Mouse (Mus musculus) limb, embryonic 14.5 days (tissue): Measurements from ENCODE around the gene Zbtb42. TPM values are rescaled to one million over a fixed set of nuclear protein-coding genes. Genes with fewer than 3 reads are reported as not detected.
A peak's percentile ranks its signal among the peaks of the same experiment; 100 is the strongest.

ENCODE experiments used
- ATAC-seq: fragments of 200-750 bp; cut with Nextera tagmentation; 2 replicates; pipeline ENCODE4 v1.8.0; 2017; ENCODE audit warnings: low read depth, moderate number of reproducible peaks, moderate TSS enrichment; ENCODE audit not compliant: low FRiP score
- DNase-seq: peaks from one replicate; pipeline ENCODE4 v3.0.0-alpha.2; 2015; ENCODE audit warnings: low spot score
- H3K27ac ChIP-seq: fragments of 300-500 bp; sonication (generic); replicated peaks from 2 replicates; pipeline ENCODE4 v1.5.1; 2014; ENCODE audit warnings: low read depth, mild to moderate bottlenecking, low read length, moderate library complexity, mixed read lengths
- H3K27me3 ChIP-seq: fragments of 300-500 bp; sonication (generic); 2 replicates; pipeline ENCODE4 v1.6.1; 2014; ENCODE audit warnings: low read length, mixed read lengths; ENCODE audit not compliant: control insufficient read depth, insufficient read depth
- H3K36me3 ChIP-seq: fragments of 300-500 bp; sonication (generic); 2 replicates; pipeline ENCODE4 v1.6.1; 2014; ENCODE audit warnings: mild to moderate bottlenecking, low read length, moderate library complexity, mixed read lengths; ENCODE audit not compliant: control insufficient read depth, insufficient read depth
- H3K4me1 ChIP-seq: fragments of 300-500 bp; sonication (generic); 2 replicates; pipeline ENCODE4 v1.6.1; 2014; ENCODE audit warnings: antibody characterized with exemption, low read length, mixed read lengths; ENCODE audit not compliant: control insufficient read depth, insufficient read depth
- H3K4me2 ChIP-seq: fragments of 300-500 bp; sonication (generic); replicated peaks from 2 replicates; pipeline ENCODE4 v1.6.1; 2014; ENCODE audit warnings: low read depth, mild to moderate bottlenecking, low read length, moderate library complexity; ENCODE audit not compliant: severe bottlenecking
- H3K4me3 ChIP-seq: fragments of 300-500 bp; sonication (generic); replicated peaks from 2 replicates; pipeline ENCODE4 v1.5.1; 2014; ENCODE audit warnings: low read length
- H3K9ac ChIP-seq: fragments of 300-500 bp; sonication (generic); 2 replicates; pipeline ENCODE4 v1.6.1; 2014; ENCODE audit warnings: mild to moderate bottlenecking, low read depth, low read length, moderate library complexity; ENCODE audit not compliant: severe bottlenecking
- H3K9me3 ChIP-seq: fragments of 300-500 bp; sonication (generic); 2 replicates; pipeline ENCODE4 v1.6.1; 2016; ENCODE audit warnings: low read length; ENCODE audit not compliant: control insufficient read depth
- POLR2A ChIP-seq: fragments of 200-500 bp; IDR thresholded peaks from 2 replicates; pipeline ENCODE4 v1.8.0; 2012; ENCODE audit warnings: inconsistent platforms, mild to moderate bottlenecking, moderate library complexity, borderline replicate concordance; ENCODE audit not compliant: insufficient read depth, insufficient read length; ENCODE audit errors: extremely low read depth
- WGBS: fragments of 180-500 bp; shearing (Covaris S2); extraction: QIAGEN DNeasy Blood & Tissue Kit; methylation state at CpG from one replicate; pipeline ENCODE4 v1.1.7; 2014; 5-methylcytosine and 5-hydroxymethylcytosine counted together
- polyA plus RNA-seq, 2 experiments: library from polyadenylated mRNA; depleted of rRNA in 1 of 2; stranded (reverse) in 1 of 2; unstranded in 1 of 2; fragments of >200 nt; fragmentation: Nextera tagmentation in 1 of 2; extraction: Ambion mirVana in 1 of 2; gene quantifications; 2 replicates each; pipeline versions ENCODE4 v1.2.1 to v1.2.3; 2012 to 2014

Gene Zbtb42
- polyA plus RNA-seq, 2 experiments: 2.5 TPM

- H3K27me3 ChIP-seq: no peaks in the 10 kb centered on the region
- no peak overlapping the region for H3K9ac ChIP-seq
- no peaks in the 10 kb centered on the region for H3K4me1 ChIP-seq
- peak; percentile 88 for DNase-seq
- no peaks in the 10 kb centered on the region for H3K9me3 ChIP-seq
- no peak for TF ChIP-seq POLR2A
- no peak overlapping the region for H3K4me3 ChIP-seq
- H3K27ac ChIP-seq: no peak overlapping the region
- no peak overlapping the region for H3K4me2 ChIP-seq
- WGBS: 52% methylated on average over 7 of the region's 7 CpGs
- peaks cover 95% of the 10 kb centered on the region for H3K36me3 ChIP-seq
- peak; percentile 57 for ATAC-seq
Measured at GRCm38 (mm10) chr12:112653157-112653824, 25.3 kb upstream of the Zbtb42 start.

GRCm38 (mm10) chr12:112654076-112654475 lies 24.6 kb upstream of the Zbtb42 start:
- no peak for ATAC-seq
- H3K4me2 ChIP-seq: no peak overlapping the region
- no peak overlapping the region for H3K4me3 ChIP-seq
- H3K9me3 ChIP-seq: no peaks in the 10 kb centered on the region
- no peak overlapping the region for H3K9ac ChIP-seq
- H3K27ac ChIP-seq: no peak overlapping the region
- H3K36me3 ChIP-seq: peaks cover 95% of the 10 kb centered on the region
- H3K27me3 ChIP-seq: no peaks in the 10 kb centered on the region
- no peak for DNase-seq
- no peak for TF ChIP-seq POLR2A
- no peaks in the 10 kb centered on the region for H3K4me1 ChIP-seq
- WGBS: 81% methylated on average over 5 of the region's 5 CpGs

DNA sequence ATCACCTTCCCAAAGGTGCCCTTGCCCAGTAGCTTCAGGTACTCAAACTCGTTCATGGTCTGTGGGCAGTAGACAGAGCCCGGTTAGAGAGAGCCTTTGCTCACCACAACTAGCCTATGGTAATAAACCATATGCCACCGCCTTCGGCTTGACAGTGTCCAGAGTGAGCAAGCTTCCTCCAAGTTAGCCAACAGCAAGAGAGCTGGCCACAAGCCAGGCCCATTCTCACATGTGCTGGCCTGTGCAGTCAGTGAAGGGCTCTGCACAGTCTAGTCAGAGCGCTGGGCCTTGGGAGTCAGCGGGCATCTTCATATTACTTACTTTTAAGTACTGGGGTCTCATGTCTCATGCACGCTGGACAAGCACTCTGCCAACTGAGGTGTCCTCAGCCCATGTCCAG lies 20.0 kb upstream of the Zbtb42 start:
- DNase-seq (no peak), ATAC-seq (no peak)
- Histone ChIP-seq H3K4me1 (peaks cover 34% of the 10 kb centered on the region), H3K9me3 (no peaks in the 10 kb centered on the region), H3K4me2 (no peak overlapping the region), H3K4me3 (no peak overlapping the region), H3K27me3 (no peaks in the 10 kb centered on the region), H3K9ac (no peak overlapping the region), H3K27ac (no peak overlapping the region), H3K36me3 (peaks cover 98% of the 10 kb centered on the region)
- TF ChIP-seq POLR2A: no peak
- 86% methylated on average over 7 of the region's 7 CpGs for WGBS

GRCm38 (mm10) chr12:112659109-112659508 lies 19.5 kb upstream of the Zbtb42 start:
- DNase-seq: no peak
- Histone ChIP-seq H3K9ac (no peak overlapping the region), H3K4me3 (no peak overlapping the region), H3K9me3 (no peaks in the 10 kb centered on the region), H3K4me2 (no peak overlapping the region), H3K27ac (no peak overlapping the region), H3K36me3 (peaks cover 94% of the 10 kb centered on the region), H3K4me1 (peaks cover 39% of the 10 kb centered on the region), H3K27me3 (no peaks in the 10 kb centered on the region)
- 89% methylated on average over 6 of the region's 6 CpGs for WGBS
- no peak for ATAC-seq
- no peak for TF ChIP-seq POLR2A

GRCm38 (mm10) chr12:112660576-112661326 lies 17.9 kb upstream of the Zbtb42 start:
- WGBS: 31% methylated on average over 5 of the region's 5 CpGs
- H3K36me3 ChIP-seq: peaks cover 91% of the 10 kb centered on the region
- H3K27ac ChIP-seq: peak overlapping the region; percentile 87
- H3K4me3 ChIP-seq: 0 out of 2 replicates have a peak overlapping the region, but pooled peaks have one; percentile 14
- DNase-seq (peak; percentile 91), ATAC-seq (peak; percentile 82)
- H3K4me1 ChIP-seq: peaks cover 54% of the 10 kb centered on the region
- H3K9me3 ChIP-seq: no peaks in the 10 kb centered on the region
- TF ChIP-seq POLR2A: no peak
- H3K4me2 ChIP-seq: peak overlapping the region; percentile 39
- H3K27me3 ChIP-seq: no peaks in the 10 kb centered on the region
- peak overlapping the region; percentile 36 for H3K9ac ChIP-seq
